Mouse (Mus musculus) embryo, embryonic 9.5 days (tissue): Measurements from ENCODE around the gene Lnx2.
A peak's percentile ranks its signal among the peaks of the same experiment; 100 is the strongest.

Experiments
- DNase-seq: peaks from one replicate; pipeline ENCODE4 v3.0.0-alpha.2; 2017; ENCODE audit errors: extremely low spot score

The Lnx2 gene

GRCm38 (mm10) chr5:147051500-147052308 lies 24.7 kb downstream of the Lnx2 start:
- DNase-seq, result no peak

- no peak for DNase-seq
These were observed 25.4 kb downstream of the Lnx2 start for GRCm38 (mm10) chr5:147050816-147051499.

GRCm38 (mm10) chr5:147049544-147050209 lies 26.7 kb downstream of the Lnx2 start:
- DNase-seq, result no peak

- no peak for DNase-seq
These were observed 30.5 kb downstream of the Lnx2 start for GRCm38 (mm10) chr5:147045929-147046328.

GRCm38 (mm10) chr5:147045311-147045710 lies 31.1 kb downstream of the Lnx2 start:
- DNase-seq, result no peak

- DNase-seq, result no peak
These were observed 33.0 kb downstream of the Lnx2 start for GRCm38 (mm10) chr5:147043240-147043844.

GRCm38 (mm10) chr5:147041965-147042937 lies 34.1 kb downstream of the Lnx2 start:
- DNase-seq, result peak; percentile 18

GRCm38 (mm10) chr5:147039394-147039793 lies 37.0 kb downstream of the Lnx2 start:
- DNase-seq, result no peak

GRCm38 (mm10) chr5:147037601-147038000 lies 38.8 kb downstream of the Lnx2 start:
- no peak for DNase-seq

- DNase-seq, result no peak
These were observed 39.7 kb downstream of the Lnx2 start for GRCm38 (mm10) chr5:147036661-147037060.

GRCm38 (mm10) chr5:147036028-147036427 lies 40.4 kb downstream of the Lnx2 start:
- no peak for DNase-seq

- DNase-seq, result no peak
These were observed 41.1 kb downstream of the Lnx2 start for GRCm38 (mm10) chr5:147035301-147035700.

- no peak for DNase-seq
These were observed 42.1 kb downstream of the Lnx2 start for GRCm38 (mm10) chr5:147034283-147034682.

GRCm38 (mm10) chr5:147033155-147033554 lies 43.2 kb downstream of the Lnx2 start:
- no peak for DNase-seq

GRCm38 (mm10) chr5:147031281-147031680 lies 45.1 kb downstream of the Lnx2 start:
- no peak for DNase-seq

- DNase-seq, result no peak
These were observed 51.9 kb downstream of the Lnx2 start for GRCm38 (mm10) chr5:147024331-147025034.

- no peak for DNase-seq
These were observed 53.0 kb downstream of the Lnx2 start for GRCm38 (mm10) chr5:147023245-147023970.

- no peak for DNase-seq
These were observed 54.7 kb downstream of the Lnx2 start for GRCm38 (mm10) chr5:147021546-147022265.

- no peak for DNase-seq
These were observed 55.8 kb downstream of the Lnx2 start for GRCm38 (mm10) chr5:147020579-147020978.
